Mouse (Mus musculus) CD4-positive naive resting alpha-beta T cell, adult 57 days (primary cell): Measurements from ENCODE around the gene Pttg1ip. TPM values are rescaled to one million over a fixed set of nuclear protein-coding genes. Genes with fewer than 3 reads are reported as not detected.

Experiments
- total RNA-seq: library from RNA; stranded (reverse); gene quantifications from one replicate; pipeline ENCODE4 v1.2.4, GENCODE M21; 2023

Gene Pttg1ip
- 109 TPM for total RNA-seq

GRCm38 (mm10) chr10:77581408-77582284 is at the start of gene Pttg1ip:
Gene Pttg1ip, plus strand, starts transcription at chr10:77581720.

GRCm38 (mm10) chr10:77605908-77606826 is 24.6 kb downstream of the Pttg1ip start, which contains the start of the genes Sumo3 and Gm49325:
Gene Sumo3, plus strand, starts transcription at chr10:77606097.
Gene Gm49325, plus strand, starts transcription at chr10:77606197.

GRCm38 (mm10) chr10:77622055-77622988 is 40.8 kb downstream of the Pttg1ip start, which contains the start of gene Ube2g2:
Gene Ube2g2, plus strand, starts transcription at chr10:77622275.

Other genes with a start within 250 kb of the Pttg1ip start
- gene Adarb1, start 163.4 kb upstream of the Pttg1ip start, total RNA-seq: 2.0 TPM
- 23.2 TPM for gene Fam207a, start 65.9 kb upstream of the Pttg1ip start, total RNA-seq
- gene Itgb2, start 51.5 kb upstream of the Pttg1ip start, total RNA-seq: 254 TPM
- 61.4 TPM for gene Sumo3, start 24.4 kb downstream of the Pttg1ip start, total RNA-seq
- not detected for gene Gm49325, start 24.5 kb downstream of the Pttg1ip start, total RNA-seq
- gene Ube2g2, start 40.6 kb downstream of the Pttg1ip start, total RNA-seq: 36.8 TPM
- gene Tspear, start 104.8 kb downstream of the Pttg1ip start, total RNA-seq: 0.44 TPM
- not detected for gene Gm19402, start 109.0 kb downstream of the Pttg1ip start, total RNA-seq
- gene Gm9508, start 115.5 kb downstream of the Pttg1ip start, total RNA-seq: not detected
- not detected for gene Gm10272, start 124.9 kb downstream of the Pttg1ip start, total RNA-seq
- not detected for gene Gm10024, start 129.7 kb downstream of the Pttg1ip start, total RNA-seq
- not detected for gene Gm10142, start 134.1 kb downstream of the Pttg1ip start, total RNA-seq
- not detected for gene Krtap12-1, start 138.9 kb downstream of the Pttg1ip start, total RNA-seq
- gene Gm10100, start 144.8 kb downstream of the Pttg1ip start, total RNA-seq: not detected
- not detected for gene Gm18596, start 160.9 kb downstream of the Pttg1ip start, total RNA-seq
- not detected for gene Gm9736, start 169.6 kb downstream of the Pttg1ip start, total RNA-seq
- gene Gm3233, start 178.0 kb downstream of the Pttg1ip start, total RNA-seq: not detected
- gene Gm3238, start 189.6 kb downstream of the Pttg1ip start, total RNA-seq: not detected
- gene Gm7138, start 195.2 kb downstream of the Pttg1ip start, total RNA-seq: not detected
- not detected for gene Gm3250, start 200.8 kb downstream of the Pttg1ip start, total RNA-seq
- not detected for gene Gm7137, start 206.5 kb downstream of the Pttg1ip start, total RNA-seq
- gene Gm9639, start 213.4 kb downstream of the Pttg1ip start, total RNA-seq: not detected
- gene Gm19668, start 217.4 kb downstream of the Pttg1ip start, total RNA-seq: not detected
- not detected for gene Gm9507, start 230.1 kb downstream of the Pttg1ip start, total RNA-seq
- not detected for gene Gm2696, start 233.0 kb downstream of the Pttg1ip start, total RNA-seq
- gene Krtap10-4, start 245.4 kb downstream of the Pttg1ip start, total RNA-seq: not detected